Mouse (Mus musculus) testis, adult 2 months (tissue): ENCODE measurements around the gene Capzb.

Source experiments
- CTCF ChIP-seq: fragments of 200-500 bp; IDR thresholded peaks from 2 replicates; pipeline ENCODE4 v1.5.1; 2012; ENCODE audit warnings: low read depth, mild to moderate bottlenecking, inconsistent platforms, low read length, moderate library complexity; ENCODE audit not compliant: control insufficient read depth, insufficient read depth, insufficient replicate concordance
- POLR2A ChIP-seq: fragments of 200-500 bp; IDR thresholded peaks from 2 replicates; pipeline ENCODE4 v1.6.1; 2012; ENCODE audit warnings: low read depth, mild to moderate bottlenecking, inconsistent platforms, low read length, moderate library complexity; ENCODE audit not compliant: control insufficient read depth

DNA sequence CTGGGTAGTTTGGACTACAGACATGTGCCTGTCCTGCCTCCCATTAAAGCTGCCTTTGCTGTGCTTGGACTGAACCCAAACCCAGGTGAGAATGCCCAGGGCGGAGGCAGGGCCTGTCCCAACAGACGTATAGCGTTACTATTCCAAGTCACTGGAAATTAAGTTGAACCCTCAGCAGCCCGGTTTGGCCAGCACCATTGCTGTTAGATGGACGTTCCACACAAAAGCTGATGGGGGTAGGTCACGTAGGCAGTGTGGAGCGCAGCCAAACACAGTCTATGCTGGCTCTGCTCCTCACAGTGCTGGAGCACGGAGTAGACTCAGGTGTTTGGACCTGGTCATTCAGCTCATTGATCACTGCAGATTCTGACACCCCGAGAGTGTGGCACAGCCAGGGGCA lies 60.5 kb downstream of the Capzb start:
- TF ChIP-seq CTCF: no peak
- TF ChIP-seq POLR2A: no peak
